Mouse (Mus musculus): ENCODE measurements around the gene Gm49510. TPM values are rescaled to one million over a fixed set of nuclear protein-coding genes. Genes with fewer than 3 reads are reported as not detected.
A peak's percentile ranks its signal among the peaks of the same experiment; 100 is the strongest.

Gm49510 gene
- total RNA-seq, 1 experiment = not detected

DNA sequence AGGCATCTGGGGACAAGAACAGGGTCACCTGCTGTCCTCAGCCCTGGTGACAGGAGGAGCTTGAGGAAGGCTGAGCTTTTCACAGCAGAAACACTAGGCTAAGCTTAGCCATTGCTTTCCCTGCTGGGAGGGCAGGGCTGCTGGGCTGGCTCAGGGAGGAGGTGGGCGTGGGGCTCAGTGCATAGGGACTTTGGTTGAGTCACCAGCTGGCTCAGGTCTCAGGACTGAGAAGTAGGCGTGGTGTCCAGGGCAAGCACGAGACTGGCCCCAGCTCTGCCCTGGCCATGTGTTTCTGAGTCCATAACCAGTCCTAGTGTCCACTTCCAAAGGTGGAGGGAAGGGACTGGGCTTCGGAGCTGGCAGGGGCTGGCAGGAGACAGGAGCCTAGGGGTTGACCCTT is 60.6 kb downstream of the Gm49510 start:
- in situ Hi-C loops (cut with MboI; ENCODE audit: low sequenced_read_pairs in 2 of 2, unreplicated experiment in 2 of 2) = no loop called here
- Histone ChIP-seq H3K9ac (ENCODE audit: insufficient read depth, low read depth, low read length, poor library complexity, severe bottlenecking) (no peak overlapping the region), H3K36me3 (ENCODE audit: control insufficient read depth, insufficient read depth, low read length, poor library complexity, severe bottlenecking) (no peaks in the 10 kb centered on the region), H3K4me1 (ENCODE audit: control insufficient read depth in 2 of 2, insufficient read depth in 2 of 2, low read length in 2 of 2, poor library complexity in 1 of 2) (peaks cover 3 to 11% of the 10 kb centered on the region in 2 experiments; a peak in 2 of 4 replicates), H3K9me3 (ENCODE audit: control insufficient read depth, insufficient read depth, low read depth, low read length) (no peaks in the 10 kb centered on the region), H3K27ac (ENCODE audit: insufficient read depth, low read depth, low read length, poor library complexity, severe bottlenecking) (no peak overlapping the region), H3K4me3 (ENCODE audit: insufficient read depth in 1 of 2, low read depth in 1 of 2, low read length in 2 of 2, poor library complexity in 1 of 2, severe bottlenecking in 1 of 2) (no peak overlapping the region)
- DNase-seq (ENCODE audit: low read depth, low spot score) = no peak
- no peak for TF ChIP-seq HCFC1 (IDR thresholded peaks at IDR 0.05; ENCODE audit: borderline replicate concordance, insufficient read depth, low read length)
- TF ChIP-seq MAFK (IDR thresholded peaks at IDR 0.05; ENCODE audit: insufficient read depth, low read depth, low read length) = no peak
- TF ChIP-seq ZNF384 (IDR thresholded peaks at IDR 0.05; ENCODE audit: low read depth, low read length) = no peak
- no peak for TF ChIP-seq ZC3H11A (IDR thresholded peaks at IDR 0.05; ENCODE audit: borderline replicate concordance, low read depth, low read length)
- TF ChIP-seq CHD2 (IDR thresholded peaks at IDR 0.05; ENCODE audit: low read depth, low read length) = no peak

DNA sequence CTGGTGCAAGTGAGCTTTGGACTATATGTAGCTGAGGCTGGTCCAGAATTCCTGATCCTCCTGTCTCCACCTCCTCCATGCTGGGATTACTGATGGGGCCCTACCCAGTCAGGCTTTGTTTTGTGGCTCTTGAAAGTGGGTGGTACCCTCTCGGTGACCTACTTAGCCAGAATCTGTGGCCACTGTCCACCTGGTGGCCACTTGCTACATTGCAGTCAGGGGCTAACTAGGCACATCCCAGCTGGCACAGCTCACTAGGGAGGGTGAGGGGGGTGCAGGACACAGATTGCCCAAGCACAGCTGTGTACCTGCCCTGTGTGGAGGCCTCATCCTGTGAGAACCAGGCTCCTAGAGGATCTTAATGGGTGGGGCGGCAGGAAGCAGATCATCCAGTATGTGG is 63.4 kb downstream of the Gm49510 start:
- in situ Hi-C loops (cut with MboI; ENCODE audit: low sequenced_read_pairs in 2 of 2, unreplicated experiment in 2 of 2) = no loop called here
- TF ChIP-seq ZC3H11A (IDR thresholded peaks at IDR 0.05; ENCODE audit: borderline replicate concordance, low read depth, low read length) (no peak), ZNF384 (IDR thresholded peaks at IDR 0.05; ENCODE audit: low read depth, low read length) (no peak), MAFK (IDR thresholded peaks at IDR 0.05; ENCODE audit: insufficient read depth, low read depth, low read length) (no peak), CHD2 (IDR thresholded peaks at IDR 0.05; ENCODE audit: low read depth, low read length) (no peak), HCFC1 (IDR thresholded peaks at IDR 0.05; ENCODE audit: borderline replicate concordance, insufficient read depth, low read length) (no peak)
- no peak overlapping the region for H3K27ac ChIP-seq (ENCODE audit: insufficient read depth, low read depth, low read length, poor library complexity, severe bottlenecking)
- no peaks in the 10 kb centered on the region for H3K9me3 ChIP-seq (ENCODE audit: control insufficient read depth, insufficient read depth, low read depth, low read length)
- peak; percentile 47 for DNase-seq (ENCODE audit: low read depth, low spot score)
- H3K4me3 ChIP-seq (ENCODE audit: insufficient read depth in 1 of 2, low read depth in 1 of 2, low read length in 2 of 2, poor library complexity in 1 of 2, severe bottlenecking in 1 of 2) = no peak overlapping the region
- H3K9ac ChIP-seq (ENCODE audit: insufficient read depth, low read depth, low read length, poor library complexity, severe bottlenecking) = no peak overlapping the region
- H3K36me3 ChIP-seq (ENCODE audit: control insufficient read depth, insufficient read depth, low read length, poor library complexity, severe bottlenecking) = no peaks in the 10 kb centered on the region
- peaks cover 3 to 9% of the 10 kb centered on the region in 2 experiments; a peak in 3 of 4 replicates for H3K4me1 ChIP-seq (ENCODE audit: control insufficient read depth in 2 of 2, insufficient read depth in 2 of 2, low read length in 2 of 2, poor library complexity in 1 of 2)

Other genes with a start within 250 kb of the Gm49510 start
- gene Elfn2, start 180.9 kb upstream of the Gm49510 start, total RNA-seq (2012; rRNA removed) = 0.09 and 0.53 TPM in 2 replicates
- gene Mfng, start 126.2 kb upstream of the Gm49510 start, total RNA-seq (2012; rRNA removed) = 7.3 and 11.7 TPM in 2 replicates
- gene Card10, start 96.6 kb upstream of the Gm49510 start, total RNA-seq (2012; rRNA removed) = 3.8 and 5.0 TPM in 2 replicates
- gene Cdc42ep1, start 57.0 kb upstream of the Gm49510 start, total RNA-seq (2012; rRNA removed) = 4.7 and 8.3 TPM in 2 replicates
- gene Lgals2, start 44.1 kb upstream of the Gm49510 start, total RNA-seq (2012; rRNA removed) = 4.2 TPM in 1 of 2 replicates, not detected in the other
- gene Gga1, start 22.5 kb upstream of the Gm49510 start, total RNA-seq (2012; rRNA removed) = 18.4 and 23.3 TPM in 2 replicates
- 10.5 and 17.3 TPM in 2 replicates for gene Sh3bp1, start 101 bp downstream of the Gm49510 start, total RNA-seq (2012; rRNA removed)
- gene Pdxp, start 14.3 kb downstream of the Gm49510 start, total RNA-seq (2012; rRNA removed) = 15.8 and 19.7 TPM in 2 replicates
- gene Lgals1, start 27.1 kb downstream of the Gm49510 start, total RNA-seq (2012; rRNA removed) = 541 and 1,081 TPM in 2 replicates
- 26.1 and 26.6 TPM in 2 replicates for gene Nol12, start 35.3 kb downstream of the Gm49510 start, total RNA-seq (2012; rRNA removed)
- 30.6 and 33.8 TPM in 2 replicates for gene Triobp, start 48.1 kb downstream of the Gm49510 start, total RNA-seq (2012; rRNA removed)
- gene H1f0, start 128.8 kb downstream of the Gm49510 start, total RNA-seq (2012; rRNA removed) = 39.9 and 41.0 TPM in 2 replicates
- gene Galr3, start 142.2 kb downstream of the Gm49510 start, total RNA-seq (2012; rRNA removed) = not detected in 2 replicates
- gene Ankrd54, start 163.2 kb downstream of the Gm49510 start, total RNA-seq (2012; rRNA removed) = 25.4 and 28.5 TPM in 2 replicates
- 358 and 380 TPM in 2 replicates for gene Eif3l, start 175.5 kb downstream of the Gm49510 start, total RNA-seq (2012; rRNA removed)
- gene Micall1, start 209.2 kb downstream of the Gm49510 start, total RNA-seq (2012; rRNA removed) = 7.7 and 7.8 TPM in 2 replicates
- 238 and 318 TPM in 2 replicates for gene Polr2f, start 241.3 kb downstream of the Gm49510 start, total RNA-seq (2012; rRNA removed)
- gene 1700088E04Rik, start 241.6 kb downstream of the Gm49510 start, total RNA-seq (2012; rRNA removed) = 1.9 and 2.6 TPM in 2 replicates